Mouse (Mus musculus): Measurements from ENCODE around the gene Ccdc13.

DNA sequence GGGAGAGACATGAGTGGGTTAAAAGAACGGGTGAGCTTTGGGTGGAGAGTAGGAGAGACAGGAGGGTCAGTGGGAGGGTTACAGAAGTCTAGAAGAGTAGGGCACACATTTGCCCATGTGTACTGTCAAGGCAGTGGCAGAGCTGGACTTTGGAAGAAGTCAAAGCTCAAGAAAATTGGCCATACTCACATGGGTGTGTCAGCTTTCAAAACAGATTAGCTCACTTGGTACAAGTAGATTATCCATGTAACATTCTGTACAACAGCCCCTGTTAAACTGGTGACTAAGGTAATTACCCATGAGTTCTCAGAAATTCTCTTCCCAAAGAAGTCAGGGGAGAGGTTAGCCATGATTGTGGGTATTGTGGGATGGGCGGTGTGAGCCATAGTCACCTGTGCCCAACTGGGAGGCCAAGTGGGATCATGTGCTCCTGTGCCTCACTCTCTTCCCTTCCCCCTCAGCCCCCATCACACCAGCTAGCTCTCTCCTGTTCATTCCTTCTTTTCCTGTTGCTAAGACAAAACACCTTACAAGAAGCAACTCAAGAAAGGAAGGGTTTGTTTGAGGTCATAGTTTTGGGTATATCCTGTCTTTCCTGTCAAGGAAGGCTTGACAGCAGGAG, 32.9 kb upstream of the Ccdc13 start:
- TF ChIP-seq EP300 (IDR thresholded peaks at IDR 0.05; ENCODE audit: low read length) (no peak), ETS1 (conservative IDR thresholded peaks at IDR 0.05; ENCODE audit: low read depth, low read length) (no peak), ELF1 (IDR thresholded peaks at IDR 0.05; ENCODE audit: low read depth, low read length) (no peak), TCF12 (IDR thresholded peaks at IDR 0.05; ENCODE audit: low read depth, low read length) (no peak), CHD1 (IDR thresholded peaks at IDR 0.05; ENCODE audit: low read depth, low read length) (no peak), CTCF (conservative IDR thresholded peaks at IDR 0.05 in 1 of 2, IDR thresholded peaks at IDR 0.05 in 1 of 2; ENCODE audit: low read depth in 2 of 2, low read length in 2 of 2) (no peak), GABPA (IDR thresholded peaks at IDR 0.05; ENCODE audit: insufficient replicate concordance, low read depth, low read length) (no peak), ZC3H11A (IDR thresholded peaks at IDR 0.05; ENCODE audit: low read depth, low read length) (no peak)
